Mouse (Mus musculus) left cerebral cortex, postnatal 25 days (tissue): ENCODE results near the gene Mtfr2. TPM values are rescaled to one million over a fixed set of nuclear protein-coding genes. Genes with fewer than 3 reads are reported as not detected.

Source experiments
- DNase-seq, 2 experiments: peaks; one replicate each; pipeline ENCODE4 v3.0.0; 2022; ENCODE audit warnings: low spot score in 2 of 2, mixed read lengths in 1 of 2
- intact Hi-C: fragments of 180-260 bp; cut with DNase I; formaldehyde crosslinking; loops from one replicate; pipeline ENCODE4 v1.15.1; 2025
- total RNA-seq, 2 experiments: library from RNA; stranded (reverse); gene quantifications; 2 replicates each; pipeline ENCODE4 v1.2.3; 2021

The Mtfr2 gene
- total RNA-seq, 2 experiments from 2014 or later, result 0.50 to 0.55 TPM

- DNase-seq, result no peak
- intact Hi-C loops, result no loop called here
Measured at GRCm38 (mm10) chr10:20372046-20372445, 24.5 kb downstream of the Mtfr2 start.

GRCm38 (mm10) chr10:20377621-20378020 lies 30.1 kb downstream of the Mtfr2 start:
- no peak for DNase-seq
- intact Hi-C loops, result no loop called here

GRCm38 (mm10) chr10:20379071-20379735 lies 31.6 kb downstream of the Mtfr2 start:
- intact Hi-C loops, result no loop called here
- no peak for DNase-seq

GRCm38 (mm10) chr10:20380798-20381197 lies 33.2 kb downstream of the Mtfr2 start:
- intact Hi-C loops, result no loop called here
- DNase-seq, result peak; percentile 47 to 85

- intact Hi-C loops, result no loop called here
- DNase-seq, result no peak
Measured at GRCm38 (mm10) chr10:20381352-20381751, 33.8 kb downstream of the Mtfr2 start.

- DNase-seq, result peak in 1 of 2 experiments; percentile 19
Measured at GRCm38 (mm10) chr10:20382807-20383419, 35.3 kb downstream of the Mtfr2 start.

GRCm38 (mm10) chr10:20390568-20390967 lies 43.0 kb downstream of the Mtfr2 start:
- DNase-seq, result no peak
- intact Hi-C loops, result no loop called here

More at GRCm38 (mm10) chr10:20382807-20383419, 35.3 kb downstream of the Mtfr2 start:
- intact Hi-C loops, result no loop called here

GRCm38 (mm10) chr10:20394815-20395214 lies 47.2 kb downstream of the Mtfr2 start:
- intact Hi-C loops, result no loop called here
- no peak for DNase-seq

- intact Hi-C loops, result no loop called here
Measured at GRCm38 (mm10) chr10:20395778-20396177, 48.2 kb downstream of the Mtfr2 start.

GRCm38 (mm10) chr10:20398224-20398623 lies 50.7 kb downstream of the Mtfr2 start:
- DNase-seq, result peak in 1 of 2 experiments; percentile 55

More at GRCm38 (mm10) chr10:20395778-20396177, 48.2 kb downstream of the Mtfr2 start:
- no peak for DNase-seq

GRCm38 (mm10) chr10:20398641-20399390 lies 51.2 kb downstream of the Mtfr2 start:
- intact Hi-C loops, result no loop called here
- no peak for DNase-seq

More at GRCm38 (mm10) chr10:20398224-20398623, 50.7 kb downstream of the Mtfr2 start:
- intact Hi-C loops, result no loop called here

GRCm38 (mm10) chr10:20400406-20400805 lies 52.8 kb downstream of the Mtfr2 start:
- no peak for DNase-seq
- intact Hi-C loops, result no loop called here

- no peak for DNase-seq
- intact Hi-C loops, result no loop called here
Measured at GRCm38 (mm10) chr10:20402941-20403340, 55.4 kb downstream of the Mtfr2 start.

GRCm38 (mm10) chr10:20405471-20405870 lies 57.9 kb downstream of the Mtfr2 start:
- intact Hi-C loops, result loop anchor here (5.0 kb wide), 1 partner anchor 522 kb away; no protein-coding TSS in a partner anchor

GRCm38 (mm10) chr10:20408336-20408735 lies 60.8 kb downstream of the Mtfr2 start:
- intact Hi-C loops, result loop anchor here (5.0 kb wide), 1 partner anchor 519 kb away; no protein-coding TSS in a partner anchor
- no peak for DNase-seq

More at GRCm38 (mm10) chr10:20405471-20405870, 57.9 kb downstream of the Mtfr2 start:
- DNase-seq, result peak; percentile 23 to 43

GRCm38 (mm10) chr10:20409181-20409580 lies 61.6 kb downstream of the Mtfr2 start:
- DNase-seq, result no peak
- intact Hi-C loops, result loop anchor here (5.0 kb wide), 1 partner anchor 518 kb away; no protein-coding TSS in a partner anchor
